Mouse (Mus musculus) E14TG2a.4 (cell line): ENCODE measurements at regions not wholly inside any gene's neighbourhood (a gene's known extent, or its start where the extent isn't known, plus 50 kb on each side); places are given as distances from the start of the nearest gene placed in this dataset.

Experiments
- H3K27me3 ChIP-seq: 2 replicates; pipeline ENCODE4 v1.6.1; 2014; ENCODE audit warnings: low read length, control low read depth; ENCODE audit not compliant: insufficient read depth
- H3K36me3 ChIP-seq: 2 replicates; pipeline ENCODE4 v1.6.1; 2014; ENCODE audit warnings: low read length, control low read depth; ENCODE audit not compliant: insufficient read depth
- H3K4me1 ChIP-seq: replicated peaks from 2 replicates; pipeline ENCODE4 v1.6.1; 2014; ENCODE audit warnings: low read depth, low read length, control low read depth
- H3K4me3 ChIP-seq: replicated peaks from 2 replicates; pipeline ENCODE4 v1.5.1; 2014; ENCODE audit warnings: mild to moderate bottlenecking, low read length
- H3K9me3 ChIP-seq: 2 replicates; pipeline ENCODE4 v1.6.1; 2014; ENCODE audit warnings: low read length, control low read depth
- CTCF ChIP-seq: conservative IDR thresholded peaks from 2 replicates; pipeline ENCODE4 v1.5.1; 2014; ENCODE audit warnings: low read length
- NANOG ChIP-seq: IDR thresholded peaks from 2 replicates; pipeline ENCODE4 v1.6.1; 2014; ENCODE audit warnings: borderline replicate concordance, low read length, mixed read lengths
- POU5F1 ChIP-seq: IDR thresholded peaks from 2 replicates; pipeline ENCODE4 v1.6.1; 2014; ENCODE audit warnings: low read length, borderline replicate concordance

DNA sequence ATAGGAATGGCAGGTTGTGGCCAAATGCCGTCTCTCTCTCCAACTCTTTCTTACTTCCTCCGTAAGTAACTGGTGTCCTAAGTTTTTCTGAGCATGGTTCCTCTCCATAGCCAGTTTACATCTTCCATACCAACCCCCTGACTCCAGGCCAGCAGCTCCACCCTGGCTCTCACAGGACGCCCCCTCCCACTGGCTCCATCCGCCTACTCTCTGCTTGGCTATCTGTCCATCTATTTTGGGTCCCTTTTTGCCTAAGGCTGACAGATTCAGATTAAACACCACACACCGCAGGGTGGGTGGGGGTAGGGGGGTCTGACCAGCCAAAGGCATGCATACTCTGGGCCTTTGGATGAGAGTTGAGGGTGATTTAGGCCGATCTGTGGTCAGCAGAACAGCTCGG is 57.0 kb upstream of the Flt1 start:
- TF ChIP-seq NANOG (no peak), POU5F1 (no peak), CTCF (no peak)
- no peaks in the 10 kb centered on the region for H3K36me3 ChIP-seq
- H3K27me3 ChIP-seq, result peaks cover 7% of the 10 kb centered on the region; the same call in 1 of the 2 replicates

GRCm38 (mm10) chr5:147782241-147782681 is 56.5 kb upstream of the Flt1 start:
- Histone ChIP-seq H3K4me3 (no peak overlapping the region), H3K4me1 (0 out of 2 replicates have a peak, but pooled peaks cover 4% of the 10 kb centered on the region), H3K27me3 (peaks cover 7% of the 10 kb centered on the region; the same call in 1 of the 2 replicates), H3K9me3 (no peaks in the 10 kb centered on the region), H3K36me3 (no peaks in the 10 kb centered on the region)
- TF ChIP-seq NANOG (no peak), POU5F1 (no peak)

More for the DNA sequence above, 57.0 kb upstream of the Flt1 start:
- Histone ChIP-seq H3K4me3 (no peak overlapping the region), H3K4me1 (0 out of 2 replicates have a peak, but pooled peaks cover 4% of the 10 kb centered on the region), H3K9me3 (no peaks in the 10 kb centered on the region)

DNA sequence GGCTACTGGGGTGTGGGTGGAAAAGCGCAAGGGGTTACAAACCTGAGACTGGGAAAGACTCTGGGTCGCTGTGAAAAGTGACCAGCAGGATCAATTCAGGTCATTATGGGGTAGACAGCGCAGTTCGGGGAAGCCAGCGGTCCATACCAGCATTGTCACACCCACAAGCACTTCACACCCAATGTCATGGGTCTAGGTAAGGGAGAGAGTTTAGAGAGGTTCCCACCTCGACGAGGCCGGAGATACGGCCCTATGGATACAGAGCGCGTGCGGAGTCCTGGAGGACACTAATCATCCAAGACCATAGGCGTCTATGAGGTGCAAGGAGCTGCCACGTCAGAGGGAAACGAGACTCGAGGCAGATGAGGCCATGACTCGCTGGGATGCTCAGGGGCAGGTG is 55.4 kb upstream of the Flt1 start:
- 0 out of 2 replicates have a peak, but pooled peaks cover 4% of the 10 kb centered on the region for H3K4me1 ChIP-seq
- H3K4me3 ChIP-seq, result no peak overlapping the region
- TF ChIP-seq CTCF (no peak), POU5F1 (no peak), NANOG (no peak)
- H3K9me3 ChIP-seq, result no peaks in the 10 kb centered on the region
- H3K27me3 ChIP-seq, result peaks cover 4% of the 10 kb centered on the region; the same call in 1 of the 2 replicates
- no peaks in the 10 kb centered on the region for H3K36me3 ChIP-seq

- H3K27me3 ChIP-seq, result no peaks in the 10 kb centered on the region
- no peak overlapping the region for H3K4me3 ChIP-seq
- H3K4me1 ChIP-seq, result 0 out of 2 replicates have a peak, but pooled peaks cover 4% of the 10 kb centered on the region
- TF ChIP-seq POU5F1 (no peak), NANOG (no peak), CTCF (no peak)
- H3K9me3 ChIP-seq, result no peaks in the 10 kb centered on the region
- H3K36me3 ChIP-seq, result no peaks in the 10 kb centered on the region
These were observed 52.7 kb upstream of the Flt1 start for GRCm38 (mm10) chr5:147778557-147778956.
